Mouse (Mus musculus): ENCODE measurements at regions not wholly inside any gene's neighbourhood (a gene's known extent, or its start where the extent isn't known, plus 50 kb on each side); places are given as distances from the start of the nearest gene placed in this dataset.

DNA sequence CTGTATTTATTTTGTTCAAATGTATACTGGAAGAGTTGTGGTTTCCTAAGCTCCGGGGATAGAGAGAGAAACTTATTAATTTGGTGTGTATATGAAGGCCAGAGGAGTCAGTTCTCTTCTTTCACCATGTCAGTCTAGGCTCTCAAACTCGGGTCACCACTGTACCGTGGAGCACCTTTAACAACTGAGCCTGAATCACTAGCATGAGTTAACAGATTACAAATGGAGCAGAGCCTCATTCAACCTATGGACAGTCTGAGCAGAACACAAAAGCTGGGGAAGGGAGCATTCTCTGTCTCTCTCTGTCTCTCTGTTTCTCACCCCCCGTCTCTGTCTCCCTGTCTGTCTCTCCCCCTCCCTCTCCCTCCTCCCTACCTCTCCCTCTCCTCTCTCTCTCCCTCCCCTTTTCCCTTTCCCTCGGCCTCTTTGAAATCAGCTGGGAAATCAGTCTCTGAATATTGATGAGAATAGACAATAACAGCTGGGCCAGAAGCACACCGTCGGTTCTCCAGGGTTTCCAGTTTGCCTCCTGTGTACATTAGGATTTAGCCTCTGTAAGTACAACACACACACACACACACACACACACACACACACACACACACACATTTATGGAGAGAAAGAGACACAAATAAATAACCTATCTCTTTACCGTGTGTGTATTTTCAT, 200.4 kb upstream of the 1700056E22Rik start:
- TF ChIP-seq CTCF (IDR thresholded peaks at IDR 0.05; ENCODE audit: low read depth, low read length) (no peak), POLR2A (IDR thresholded peaks at IDR 0.05; ENCODE audit: insufficient read depth, low read length) (no peak), EP300 (IDR thresholded peaks at IDR 0.05; ENCODE audit: insufficient read depth, low read depth, low read length) (no peak)

Data from ES-Bruce4 (cell line).